Mouse (Mus musculus): Measurements from ENCODE around the gene Alms1. TPM values are rescaled to one million over a fixed set of nuclear protein-coding genes. Genes with fewer than 3 reads are reported as not detected.
A peak's percentile ranks its signal among the peaks of the same experiment; 100 is the strongest.
"Not testable (repeated sequence)": the region's sequence is repeated elsewhere in the genome, so short reads cannot be mapped to it uniquely, and the experiment has no call there.

Gene Alms1
- polyA plus RNA-seq, 1 experiment = 0.79 TPM

DNA sequence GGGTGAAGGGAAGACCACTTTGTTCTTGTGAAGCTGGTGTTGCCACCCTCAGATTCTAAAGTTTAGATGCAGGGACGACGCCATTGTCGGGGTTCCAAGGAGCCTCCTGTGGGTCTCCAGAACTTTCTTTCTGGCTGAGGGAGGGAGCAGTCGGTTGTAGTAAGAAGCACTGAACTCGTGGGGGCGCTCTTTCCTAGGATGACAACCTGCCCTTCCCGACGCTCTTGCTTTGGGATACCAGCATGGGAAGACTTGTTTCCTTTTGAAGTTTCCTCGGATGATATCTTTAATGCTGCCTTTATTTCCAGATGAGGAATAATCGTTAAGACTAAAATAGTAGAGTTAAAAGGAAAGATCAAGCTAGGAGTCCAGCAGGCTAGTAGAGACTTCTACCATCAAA is 125.8 kb downstream of the Alms1 start, which contains the start of gene Nat8f7:
Nat8f7 (minus strand) TSS at position 101 of the 400 bp plus-strand sequence.
- 74% methylated on average over 10 of the region's 10 CpGs for WGBS
- DNase-seq = not testable (repeated sequence)

More for the DNA sequence above, 125.8 kb downstream of the Alms1 start, which contains the start of gene Nat8f7:
- H3K4me3 ChIP-seq (replicated peaks; ENCODE audit: extremely low read depth, low read depth, low read length); H3K4me1 ChIP-seq (ENCODE audit: control insufficient read depth, insufficient read depth, low read length): not testable (repeated sequence)
- TF ChIP-seq CTCF (IDR thresholded peaks at IDR 0.05; ENCODE audit: insufficient read depth, low read length) = peak; percentile 15; the same call in 1 of the 2 replicates

Other genes starting within 250 kb of the Alms1 start
- gene Rab11fip5, start 212.9 kb upstream of the Alms1 start, polyA plus RNA-seq (2012; rRNA removed) = 20.0 and 24.9 TPM in 2 replicates
- gene Noto, start 163.6 kb upstream of the Alms1 start, polyA plus RNA-seq (2012; rRNA removed) = 0.16 TPM in 1 of 2 replicates, not detected in the other
- gene Smyd5, start 155.5 kb upstream of the Alms1 start, polyA plus RNA-seq (2012; rRNA removed) = 15.0 and 21.1 TPM in 2 replicates
- 71.5 and 103 TPM in 2 replicates for gene Cct7, start 136.0 kb upstream of the Alms1 start, polyA plus RNA-seq (2012; rRNA removed)
- gene Pradc1, start 135.6 kb upstream of the Alms1 start, polyA plus RNA-seq (2012; rRNA removed) = 27.0 and 28.9 TPM in 2 replicates
- 0.07 and 0.09 TPM in 2 replicates for gene Fbxo41, start 84.5 kb upstream of the Alms1 start, polyA plus RNA-seq (2012; rRNA removed)
- gene Egr4, start 73.9 kb upstream of the Alms1 start, polyA plus RNA-seq (2012; rRNA removed) = not detected in 2 replicates
- gene Nat8f7, start 125.7 kb downstream of the Alms1 start, polyA plus RNA-seq (2012; rRNA removed) = 6.3 and 7.9 TPM in 2 replicates
- 3.6 and 5.2 TPM in 2 replicates for gene Nat8f3, start 178.2 kb downstream of the Alms1 start, polyA plus RNA-seq (2012; rRNA removed)
- 1.4 and 4.3 TPM in 2 replicates for gene Nat8f6, start 233.4 kb downstream of the Alms1 start, polyA plus RNA-seq (2012; rRNA removed)
- gene Nat8f5, start 233.4 kb downstream of the Alms1 start, polyA plus RNA-seq (2012; rRNA removed) = 0.27 TPM in 1 of 2 replicates, not detected in the other
- gene Nat8, start 244.6 kb downstream of the Alms1 start, polyA plus RNA-seq (2012; rRNA removed) = 0.31 and 0.45 TPM in 2 replicates

Measured in lung, adult 2 months (tissue).